Mouse (Mus musculus): ENCODE measurements around the gene Fau.

The Fau gene

DNA sequence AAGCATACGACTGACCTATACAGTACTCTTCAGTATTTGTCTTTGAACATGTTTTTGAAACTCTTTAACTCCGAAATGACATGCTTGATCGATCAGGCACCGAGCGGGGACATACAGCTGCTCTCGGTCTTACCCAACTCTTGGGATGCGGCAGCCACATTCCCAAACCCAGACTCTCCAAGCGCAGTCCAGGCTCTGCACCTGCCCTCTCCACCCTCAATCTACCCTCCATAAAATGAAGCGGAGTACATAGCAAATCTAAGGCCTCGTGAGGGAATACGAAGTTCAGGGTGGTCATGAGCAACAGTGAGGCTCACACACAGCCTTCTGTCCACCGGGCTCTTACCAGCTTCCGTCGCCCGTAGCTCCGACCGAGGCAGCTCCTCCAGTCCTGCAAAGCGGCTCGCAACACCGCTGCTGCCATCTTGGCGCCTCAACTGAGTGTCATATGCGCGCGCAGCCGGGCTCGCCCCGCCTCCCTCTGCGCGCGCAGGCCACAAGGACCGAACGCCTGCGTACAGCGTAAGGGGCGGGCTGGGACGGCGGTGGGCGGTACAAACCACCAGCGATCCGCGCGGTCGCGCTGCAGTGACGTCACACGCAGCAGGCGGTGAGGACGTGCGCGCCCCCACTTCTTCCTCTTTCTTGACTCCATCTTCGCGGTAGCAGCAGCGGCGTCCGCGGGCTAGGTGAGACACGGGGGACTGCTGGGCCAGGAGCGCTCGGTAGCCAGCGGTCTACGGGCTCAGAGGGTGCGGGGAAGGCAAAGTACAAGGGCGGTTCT, at the start of gene Fau, which contains the start of gene Mrpl49:
TSS of gene Fau (plus strand) at position 532 of the 784 bp plus-strand sequence.
TSS of gene Mrpl49 (minus strand) at position 473 of the 784 bp plus-strand sequence.
- peak; percentile 100 for DNase-seq (ENCODE audit: low read depth, low spot score)

DNA sequence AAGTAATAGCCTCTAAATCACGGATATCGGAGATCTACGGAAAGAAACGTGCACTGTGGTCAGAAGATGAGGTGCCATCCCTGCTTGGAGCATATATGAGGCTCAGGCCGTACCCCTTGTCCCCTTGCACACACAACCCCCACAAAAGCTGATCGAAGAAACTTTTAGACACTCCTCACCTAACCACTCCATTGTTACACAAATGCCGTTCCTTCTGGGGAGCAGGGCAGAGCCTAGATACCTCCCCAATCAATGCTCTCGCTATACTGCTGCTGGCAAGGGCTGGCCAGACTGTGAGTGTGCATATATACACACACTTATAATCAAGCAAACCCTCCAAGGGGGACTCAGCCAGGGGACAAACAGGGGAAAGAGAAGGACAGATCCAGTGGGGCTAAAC, 48.5 kb upstream of the Fau start:
- DNase-seq (ENCODE audit: low read depth, low spot score) = no peak

DNA sequence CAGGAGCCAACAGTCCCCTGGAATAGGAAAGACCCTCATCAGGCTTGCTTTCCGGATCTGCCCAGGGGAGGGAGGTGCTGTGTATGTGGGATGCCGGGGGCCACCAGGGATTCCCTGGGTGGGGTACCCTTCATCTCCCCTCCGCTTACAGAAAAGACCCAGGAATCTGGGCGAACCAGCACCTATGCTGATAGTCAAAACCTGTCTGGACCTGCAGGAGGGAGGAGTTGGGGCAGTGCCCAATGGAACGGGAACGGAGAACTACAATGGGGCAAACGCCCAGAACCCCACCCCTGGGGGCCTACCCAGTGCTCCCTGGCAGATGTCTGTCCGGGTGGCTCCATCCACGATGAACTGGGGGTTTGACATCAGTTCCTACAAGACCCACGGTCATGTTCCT, 44.0 kb upstream of the Fau start:
- DNase-seq (ENCODE audit: low read depth, low spot score) = no peak

- DNase-seq (ENCODE audit: low read depth, low spot score) = peak; percentile 80
Observed at GRCm38 (mm10) chr19:6014991-6015510, 42.6 kb upstream of the Fau start.

DNA sequence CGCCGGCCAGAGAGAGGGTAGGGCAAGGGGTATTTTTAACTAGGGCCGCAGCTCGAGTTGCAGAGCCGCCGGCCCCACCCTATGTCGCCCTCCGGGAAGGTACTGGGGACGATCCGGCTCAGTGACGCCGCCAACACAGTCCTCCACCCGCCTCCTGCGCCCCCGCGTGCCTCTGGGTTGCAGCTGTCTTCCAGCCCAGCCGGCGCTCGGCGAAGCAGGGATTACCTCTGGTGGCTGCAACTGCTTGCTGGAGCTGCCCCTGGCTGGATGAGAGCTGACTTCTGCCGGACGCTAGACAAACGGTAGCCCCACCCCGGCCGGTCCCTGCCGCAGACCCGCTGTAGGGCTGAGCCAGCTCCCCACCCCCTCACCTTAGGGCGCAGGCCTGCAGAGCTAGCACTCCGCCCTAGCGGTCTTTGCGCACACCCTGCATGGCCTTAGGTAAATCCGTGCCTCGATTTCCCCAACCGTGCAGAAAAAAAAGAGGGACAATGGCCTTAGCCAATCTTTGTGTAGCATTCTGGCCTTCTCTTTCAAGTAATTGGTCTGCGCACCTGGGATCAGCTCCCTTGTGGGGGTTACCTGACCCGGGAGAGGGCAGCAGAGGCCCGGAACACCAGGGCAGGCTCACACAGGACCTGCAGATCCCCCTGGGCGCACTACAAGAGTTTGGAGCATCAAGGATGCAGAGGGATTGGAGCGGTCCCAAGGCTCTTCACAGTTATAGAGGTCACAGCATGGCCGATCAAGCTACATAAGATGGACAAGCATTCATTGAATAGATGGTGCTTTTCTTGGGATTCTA, 41.9 kb upstream of the Fau start, which contains the start of gene Capn1:
TSS of gene Capn1 (minus strand) at position 387 of the 805 bp plus-strand sequence.
- peak; percentile 81 for DNase-seq (ENCODE audit: low read depth, low spot score)

GRCm38 (mm10) chr19:6016532-6016931, 41.1 kb upstream of the Fau start:
- DNase-seq (ENCODE audit: low read depth, low spot score) = peak; percentile 36

- peak; percentile 94 for DNase-seq (ENCODE audit: low read depth, low spot score)
Observed at GRCm38 (mm10) chr19:6018142-6019089, 39.2 kb upstream of the Fau start.

- no peak for DNase-seq (ENCODE audit: low read depth, low spot score)
Observed at GRCm38 (mm10) chr19:6020276-6020675, 37.4 kb upstream of the Fau start.

GRCm38 (mm10) chr19:6023059-6023458, 34.6 kb upstream of the Fau start:
- DNase-seq (ENCODE audit: low read depth, low spot score) = no peak

DNA sequence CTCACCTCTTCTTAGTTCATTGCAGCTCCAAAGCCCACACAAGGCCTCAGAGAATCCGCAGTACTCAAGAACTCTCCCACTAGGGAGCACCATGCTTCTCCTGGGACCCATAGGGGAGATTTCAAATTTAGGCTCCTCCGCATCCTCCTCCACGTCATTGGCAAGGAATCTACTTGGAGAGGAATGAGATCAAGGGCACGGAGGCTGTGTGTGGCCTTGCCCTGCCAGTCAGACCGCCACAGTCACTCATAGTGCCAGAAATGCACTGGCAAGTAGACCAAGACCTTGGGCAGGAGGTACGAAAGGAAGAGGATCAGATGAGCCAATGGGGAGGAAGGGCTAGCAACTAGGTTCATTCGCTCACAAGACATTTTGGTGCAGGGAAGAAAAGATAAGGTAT, 33.7 kb upstream of the Fau start:
- DNase-seq (ENCODE audit: low read depth, low spot score) = no peak

- no peak for DNase-seq (ENCODE audit: low read depth, low spot score)
Observed at GRCm38 (mm10) chr19:6028991-6029390, 28.7 kb upstream of the Fau start.

DNA sequence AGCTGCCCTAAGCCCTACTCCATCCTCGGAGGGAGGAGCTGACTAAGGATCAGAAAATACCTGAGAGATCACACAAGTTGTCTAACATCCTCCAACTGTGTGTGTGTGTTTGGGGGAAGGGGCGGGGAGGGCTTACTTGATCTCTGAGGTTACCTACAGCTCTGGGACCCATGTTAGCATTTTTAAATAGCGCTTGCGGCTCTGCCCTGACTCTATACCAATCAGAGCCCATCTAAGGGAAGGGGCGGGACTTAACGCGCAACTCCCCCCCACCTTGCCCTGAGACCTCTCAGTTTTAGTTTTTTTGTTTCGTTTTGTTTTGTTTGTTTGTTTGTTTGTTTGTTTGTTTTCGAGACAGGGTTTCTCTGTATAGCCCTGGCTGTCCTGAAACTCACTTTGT, 28.2 kb upstream of the Fau start:
- no peak for DNase-seq (ENCODE audit: low read depth, low spot score)

GRCm38 (mm10) chr19:6030520-6031280, 26.9 kb upstream of the Fau start:
- DNase-seq (ENCODE audit: low read depth, low spot score) = no peak

- DNase-seq (ENCODE audit: low read depth, low spot score) = no peak
Observed at GRCm38 (mm10) chr19:6035966-6036585, 21.6 kb upstream of the Fau start.

DNA sequence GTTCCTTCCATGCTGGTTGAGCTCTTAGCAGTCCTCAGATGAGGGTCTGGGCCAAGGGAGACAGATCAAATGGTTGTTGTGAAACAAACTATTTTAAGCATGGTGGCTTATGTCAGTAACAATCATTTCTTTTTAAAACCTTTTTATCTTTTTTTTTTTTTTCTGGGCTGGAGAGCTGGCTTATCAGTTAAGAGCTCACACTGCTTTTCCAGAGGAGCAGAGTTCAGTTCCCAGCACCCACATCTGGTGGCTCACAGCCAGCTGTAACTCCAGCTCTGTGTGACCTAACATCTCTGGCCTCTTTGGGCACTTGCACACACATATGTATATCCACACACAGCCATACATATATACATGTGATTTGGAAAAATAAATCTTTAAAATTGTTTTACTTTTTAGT, 19.9 kb upstream of the Fau start:
- no peak for DNase-seq (ENCODE audit: low read depth, low spot score)

- DNase-seq (ENCODE audit: low read depth, low spot score) = no peak
Observed at GRCm38 (mm10) chr19:6038326-6038725, 19.3 kb upstream of the Fau start.

GRCm38 (mm10) chr19:6040002-6040401, 17.6 kb upstream of the Fau start:
- no peak for DNase-seq (ENCODE audit: low read depth, low spot score)

DNA sequence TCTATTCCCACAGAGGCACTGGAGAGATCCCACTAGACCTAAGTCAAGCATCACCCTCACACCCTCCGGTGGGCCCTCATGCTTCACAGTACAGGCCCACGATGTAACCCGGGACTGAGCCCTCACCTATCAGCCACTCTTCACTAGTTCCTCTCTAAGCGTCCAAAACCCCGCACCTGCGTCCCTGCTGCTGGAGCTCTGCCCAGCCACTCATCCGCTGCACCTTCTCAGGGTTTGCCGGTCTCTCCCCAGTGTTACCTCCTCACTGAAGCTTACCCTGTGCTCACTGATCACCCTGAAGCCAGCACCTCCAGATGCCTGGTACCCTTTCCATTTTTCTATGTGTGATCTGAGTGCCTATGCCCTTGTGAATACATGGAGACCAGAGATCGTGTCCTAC, 15.4 kb upstream of the Fau start:
- DNase-seq (ENCODE audit: low read depth, low spot score) = no peak

GRCm38 (mm10) chr19:6044102-6044501, 13.5 kb upstream of the Fau start:
- DNase-seq (ENCODE audit: low read depth, low spot score) = peak; percentile 70
